ENCODE assay signal across 24 mouse cellular contexts in the genomic region with DNA sequence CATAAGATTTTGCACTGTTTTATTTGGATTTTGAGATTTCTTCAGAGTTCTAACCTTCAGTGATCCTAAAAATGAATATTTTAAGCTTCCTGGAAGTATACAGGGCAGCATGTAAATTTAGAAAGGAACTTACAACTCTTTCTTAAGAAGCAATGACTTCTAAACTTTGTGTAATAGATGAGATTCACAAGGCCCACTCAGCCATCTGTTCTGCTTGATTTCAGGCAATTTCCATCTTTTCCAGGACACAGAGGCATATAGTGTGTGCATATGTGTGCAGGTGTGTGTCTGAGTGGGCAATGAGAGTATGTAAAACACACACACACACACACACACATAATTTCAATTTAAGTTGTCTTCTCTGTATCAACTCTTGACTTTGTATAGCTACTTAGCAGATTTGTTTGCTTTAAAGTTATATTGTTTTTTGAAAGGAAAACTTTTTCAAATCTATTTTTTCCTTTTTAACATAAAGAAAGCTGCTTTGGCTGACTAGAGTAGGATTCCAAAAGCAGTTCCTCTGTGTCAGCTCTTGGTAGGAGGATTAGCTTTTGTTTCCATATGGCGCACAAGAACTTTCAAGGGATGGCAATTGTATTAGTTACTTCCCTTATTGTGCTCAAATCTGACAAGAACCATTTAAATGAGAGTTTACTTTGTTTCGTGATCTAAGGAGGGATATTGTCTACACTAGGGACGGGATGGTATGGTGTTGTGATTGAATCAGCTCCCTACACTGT.
DNase-seq lines count a peak whose midpoint lies in the region; TF ChIP-seq lines count a peak whose summit lies in the region.
"Had no signal": no experiment of that assay in that cellular context is flagged by ENCODE, and none has a peak within 500 bp of the region (broad histone marks: within the 10 kb centered on the region; RNA-seq: fewer than 3 reads in every experiment).

No protein-coding gene starts in this region.

- TF ChIP-seq CTCF in thymus, adult 2 months (IDR thresholded peaks at IDR 0.05; ENCODE audit: borderline replicate concordance, control insufficient read depth, extremely low read depth, insufficient read depth, low read length, poor library complexity): no peak

- H3K4me1 ChIP-seq in thymus, adult 2 months (replicated peaks; ENCODE audit: control insufficient read depth, insufficient read depth, low read length): no peaks in the 10 kb centered on the region
- H3K4me1 ChIP-seq: embryonic facial prominence, embryonic 13.5 days; forebrain, embryonic 10.5 days; hindbrain, embryonic 12.5 days; limb, embryonic 10.5 days; limb, embryonic 15.5 days; midbrain, embryonic 10.5 days had no signal

- H3K27me3 ChIP-seq in thymus, adult 2 months (ENCODE audit: control insufficient read depth, insufficient read depth, low read length): no peaks in the 10 kb centered on the region
- H3K27me3 ChIP-seq: embryonic facial prominence, embryonic 13.5 days; hindbrain, embryonic 12.5 days; limb, embryonic 15.5 days had no signal

- intact Hi-C loops in left cerebral cortex, postnatal 25 days (cut with DNase I): loop anchor here (1.0 to 10.0 kb wide), 5 partner anchors 33 to 652 kb away; no protein-coding TSS in a partner anchor
- intact Hi-C loops in heart, postnatal 14 days (cut with DNase I): no loop called here

- peak; percentile 43 to 88 for DNase-seq in frontal cortex, postnatal 36 days (ENCODE audit: low spot score in 2 of 2)
- no peak for DNase-seq in frontal cortex, postnatal 14 days (ENCODE audit: low spot score in 2 of 2)
- DNase-seq in right cerebral cortex, adult 2 months (ENCODE audit: low spot score in 2 of 2): peak; percentile 71 to 72
- DNase-seq in right cerebral cortex, postnatal 14 days: no peak
- peak; percentile 52 to 96 for DNase-seq in left cerebral cortex, postnatal 25 days (ENCODE audit: low spot score in 2 of 2)
- peak; percentile 93 for DNase-seq in telencephalon, adult 2 months (ENCODE audit: low read depth, low spot score)
- DNase-seq in thymus, adult 2 months: no peak
- DNase-seq in heart, postnatal 14 days: no peak
- DNase-seq: adrenal gland, postnatal 14 days; cerebellum, adult 11-12 months; cerebellum, adult 9-11 months; kidney, adult 8-10 months; kidney, postnatal 4 days; lung, embryonic 14.5 days; thymus, postnatal 4 days had no signal

- TF ChIP-seq POLR2A in thymus, adult 2 months (IDR thresholded peaks at IDR 0.05; ENCODE audit: control insufficient read depth, extremely low read depth, insufficient read depth, low read length, poor library complexity): no peak

- no peak overlapping the region for H3K4me3 ChIP-seq in thymus, adult 2 months (ENCODE audit: control insufficient read depth, insufficient read depth, low read length)
- H3K4me3 ChIP-seq: embryonic facial prominence, embryonic 13.5 days; forebrain, embryonic 10.5 days; hindbrain, embryonic 12.5 days; limb, embryonic 10.5 days; limb, embryonic 15.5 days; midbrain, embryonic 10.5 days had no signal

- H3K36me3 ChIP-seq in thymus, adult 2 months (ENCODE audit: control insufficient read depth, insufficient read depth, low read length): no peaks in the 10 kb centered on the region
- H3K36me3 ChIP-seq: embryonic facial prominence, embryonic 13.5 days; forebrain, embryonic 10.5 days; hindbrain, embryonic 12.5 days; limb, embryonic 10.5 days; limb, embryonic 15.5 days; midbrain, embryonic 10.5 days had no signal

- H3K27ac ChIP-seq in thymus, adult 2 months (ENCODE audit: control insufficient read depth, insufficient read depth, low read length): no peak overlapping the region
- H3K27ac ChIP-seq: embryonic facial prominence, embryonic 13.5 days; forebrain, embryonic 10.5 days; hindbrain, embryonic 12.5 days; kidney, postnatal 0 days; limb, embryonic 10.5 days; limb, embryonic 15.5 days; liver, embryonic 14.5 days; midbrain, embryonic 10.5 days; stomach, postnatal 0 days had no signal

- WGBS in thymus, adult 2 months: 91% methylated on average over 3 of the region's 3 CpGs

Comparison
In these comparisons a context has a peak if more than half of its experiments do, and no peak if none do; other contexts are left out.
1. DNase-seq: peak in frontal cortex, postnatal 36 days (2 of 2), right cerebral cortex, adult 2 months (2 of 2), left cerebral cortex, postnatal 25 days (2 of 2) and telencephalon, adult 2 months (single experiment); none in frontal cortex, postnatal 14 days (0 of 2), right cerebral cortex, postnatal 14 days (single experiment), thymus, adult 2 months (single experiment) and heart, postnatal 14 days (0 of 2).